Mouse (Mus musculus) olfactory bulb, adult 2 months (tissue): ENCODE results near the gene Comp.
A peak's percentile ranks its signal among the peaks of the same experiment; 100 is the strongest.

Experiments used
- CTCF ChIP-seq: fragments of 200-500 bp; IDR thresholded peaks from 2 replicates; pipeline ENCODE4 v1.5.1; 2012; ENCODE audit warnings: low read depth, mild to moderate bottlenecking, low read length, moderate library complexity; ENCODE audit not compliant: insufficient read depth
- POLR2A ChIP-seq: fragments of 200-500 bp; IDR thresholded peaks from 2 replicates; pipeline ENCODE4 v1.6.1; 2012; ENCODE audit warnings: mild to moderate bottlenecking, low read depth, low read length, moderate library complexity; ENCODE audit not compliant: insufficient read depth

DNA sequence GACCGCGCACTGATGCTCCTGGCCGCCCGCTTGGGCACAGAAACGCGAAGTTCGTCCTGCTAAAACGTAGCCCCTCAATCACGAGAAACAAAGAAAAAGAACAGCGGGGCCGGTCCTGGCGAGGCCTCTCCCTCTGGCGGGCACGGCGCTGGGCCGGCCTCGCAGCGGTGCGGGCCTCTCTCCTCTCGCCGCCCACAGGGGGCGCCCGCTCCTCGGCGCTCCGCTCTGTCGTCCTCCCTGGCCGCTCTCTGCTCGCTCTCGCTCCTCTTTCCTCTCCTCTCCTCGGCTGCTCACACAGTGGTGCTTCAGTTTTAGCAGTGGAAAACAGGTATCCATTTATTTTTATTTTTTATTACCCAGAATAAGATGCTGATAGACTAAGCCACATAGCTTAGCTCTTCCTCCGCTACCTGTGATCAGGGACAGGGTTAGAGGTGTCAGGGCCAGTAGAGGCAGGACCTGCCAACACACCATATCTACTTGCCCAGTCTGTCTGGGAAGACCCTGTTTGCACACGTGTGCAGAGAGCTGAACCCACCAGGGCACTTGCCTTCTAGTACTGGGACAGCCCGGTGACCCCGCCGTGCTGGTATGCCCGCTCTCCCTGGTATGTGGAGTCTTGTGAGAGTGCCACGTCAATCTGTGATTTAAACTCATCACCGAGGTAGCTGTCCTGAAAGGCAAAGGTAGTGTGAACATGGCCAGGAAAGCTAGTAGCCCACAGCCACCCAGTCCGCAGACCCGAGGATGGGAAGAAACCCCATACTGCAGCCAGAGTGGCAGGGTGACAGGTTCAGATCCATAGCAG is 41.1 kb upstream of the Comp start:
- TF ChIP-seq POLR2A (no peak), CTCF (peak; percentile 92)
